Mouse (Mus musculus) small intestine, adult 2 months (tissue): Measurements from ENCODE around the gene Zfp42. TPM values are rescaled to one million over a fixed set of nuclear protein-coding genes. Genes with fewer than 3 reads are reported as not detected.

Experiments
- H3K27ac ChIP-seq: fragments of 200-500 bp; 2 replicates; pipeline ENCODE4 v1.5.1; 2012; ENCODE audit warnings: low read depth, low read length, control low read depth, inconsistent platforms; ENCODE audit not compliant: insufficient read depth
- H3K27me3 ChIP-seq: fragments of 200-500 bp; 2 replicates; pipeline ENCODE4 v1.6.1; 2012; ENCODE audit warnings: mild to moderate bottlenecking, moderate library complexity, low read length, inconsistent platforms; ENCODE audit not compliant: control insufficient read depth, insufficient read depth
- H3K36me3 ChIP-seq: fragments of 200-500 bp; 2 replicates; pipeline ENCODE4 v1.6.1; 2012; ENCODE audit warnings: mild to moderate bottlenecking, low read length, control low read depth, inconsistent platforms; ENCODE audit not compliant: control insufficient read depth, insufficient read depth
- H3K4me1 ChIP-seq: fragments of 200-500 bp; 2 replicates; pipeline ENCODE4 v1.6.1; 2012; ENCODE audit warnings: low read length, inconsistent platforms, mixed read lengths; ENCODE audit not compliant: control insufficient read depth, insufficient read depth, insufficient read length
- H3K4me3 ChIP-seq: fragments of 200-500 bp; 2 replicates; pipeline ENCODE4 v1.5.1; 2012; ENCODE audit warnings: low read depth, mild to moderate bottlenecking, control low read depth, inconsistent platforms, low read length, moderate library complexity
- CTCF ChIP-seq: fragments of 200-500 bp; IDR thresholded peaks from 2 replicates; pipeline ENCODE4 v1.5.1; 2012; ENCODE audit warnings: low read depth, mild to moderate bottlenecking, control low read depth, inconsistent platforms, low read length, moderate library complexity, mixed read lengths; ENCODE audit not compliant: insufficient replicate concordance, insufficient read length; ENCODE audit errors: extremely low read depth
- POLR2A ChIP-seq: fragments of 200-500 bp; IDR thresholded peaks from 2 replicates; pipeline ENCODE4 v1.6.1; 2012; ENCODE audit warnings: low read depth, mild to moderate bottlenecking, control low read depth, inconsistent platforms, low read length, moderate library complexity
- WGBS: fragments of 180-500 bp; shearing (Covaris S2); methylation state at CpG from one replicate; pipeline ENCODE4 v1.1.7; 2018; 5-methylcytosine and 5-hydroxymethylcytosine counted together
- polyA plus RNA-seq: library from polyadenylated mRNA; depleted of rRNA; stranded (reverse); fragments of >200 nt; gene quantifications from 2 replicates; pipeline ENCODE4 v1.2.3, GENCODE M21; 2012; rRNA removed

The Zfp42 gene
- polyA plus RNA-seq, 1 experiment, result not detected

DNA sequence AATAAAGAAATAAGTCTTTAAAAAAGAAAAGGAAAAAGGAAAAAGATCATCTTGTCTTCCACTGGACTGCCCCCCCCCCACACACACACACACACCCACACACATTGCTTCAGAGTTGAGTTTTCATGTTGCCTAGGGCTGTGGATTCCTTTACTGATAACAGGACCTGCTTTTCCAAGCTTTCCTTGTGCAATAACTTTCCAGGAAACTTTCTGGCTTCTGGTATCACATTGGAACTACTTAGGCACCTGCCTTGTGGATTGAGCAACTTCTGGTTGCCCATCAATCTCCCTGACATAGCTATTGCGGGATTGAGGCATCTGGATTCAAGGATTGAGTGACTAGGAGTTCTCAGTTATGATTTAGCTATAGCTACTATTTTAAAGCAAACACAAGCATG is 48.9 kb downstream of the Zfp42 start:
- TF ChIP-seq CTCF, result no peak
- TF ChIP-seq POLR2A, result no peak
- WGBS, result 73% methylated on average over 1 of the region's 1 CpGs
- Histone ChIP-seq H3K4me3 (no peak overlapping the region), H3K27me3 (no peaks in the 10 kb centered on the region), H3K27ac (no peak overlapping the region), H3K36me3 (no peaks in the 10 kb centered on the region), H3K4me1 (no peaks in the 10 kb centered on the region)

DNA sequence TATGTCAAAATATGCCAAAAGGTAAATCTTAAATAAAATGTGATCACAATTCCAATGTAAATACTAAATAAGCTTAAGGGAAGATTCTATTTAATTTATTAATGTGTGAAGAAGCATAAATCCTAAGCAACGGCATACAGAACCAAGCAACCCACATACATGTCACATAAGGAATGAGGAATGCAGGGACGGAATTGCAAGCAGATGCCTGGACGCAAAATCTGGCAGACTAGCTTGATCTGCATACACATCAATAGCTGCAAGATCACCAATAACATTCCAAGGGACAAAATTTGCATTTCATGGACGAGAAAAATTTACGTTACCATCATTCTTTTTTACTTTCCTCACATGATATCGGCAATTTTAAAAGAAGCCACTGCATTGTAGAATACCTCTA is 51.1 kb downstream of the Zfp42 start:
- no peak overlapping the region for H3K27ac ChIP-seq
- no peaks in the 10 kb centered on the region for H3K4me1 ChIP-seq
- 87% methylated on average over 6 of the region's 6 CpGs for WGBS
- no peak for TF ChIP-seq POLR2A
- TF ChIP-seq CTCF, result no peak
- H3K36me3 ChIP-seq, result no peaks in the 10 kb centered on the region
- no peaks in the 10 kb centered on the region for H3K27me3 ChIP-seq
- no peak overlapping the region for H3K4me3 ChIP-seq

DNA sequence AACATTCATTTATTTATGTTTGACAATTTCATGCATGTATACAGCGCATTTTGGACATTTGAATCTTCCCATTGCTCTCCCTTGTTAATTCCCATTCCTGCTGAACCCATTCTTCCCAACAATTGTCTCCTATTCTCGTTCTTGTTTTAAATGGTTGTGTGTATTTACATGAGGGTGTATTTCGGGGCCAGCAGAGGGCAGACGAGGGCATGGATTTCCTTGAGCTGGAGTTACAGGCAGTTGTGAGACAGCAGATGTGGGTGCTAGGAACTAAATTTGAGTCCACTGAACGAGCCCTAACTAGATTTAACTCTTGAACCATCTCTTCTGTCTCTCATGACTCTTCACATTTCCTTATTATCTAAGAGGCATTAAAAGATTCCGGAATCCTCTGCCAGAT is 55.1 kb downstream of the Zfp42 start:
- no peak overlapping the region for H3K27ac ChIP-seq
- no peak overlapping the region for H3K4me3 ChIP-seq
- H3K27me3 ChIP-seq, result no peaks in the 10 kb centered on the region
- TF ChIP-seq CTCF (no peak), POLR2A (no peak)
- H3K4me1 ChIP-seq, result no peaks in the 10 kb centered on the region
- no peaks in the 10 kb centered on the region for H3K36me3 ChIP-seq
- WGBS, result 74% methylated on average over 6 of the region's 6 CpGs

DNA sequence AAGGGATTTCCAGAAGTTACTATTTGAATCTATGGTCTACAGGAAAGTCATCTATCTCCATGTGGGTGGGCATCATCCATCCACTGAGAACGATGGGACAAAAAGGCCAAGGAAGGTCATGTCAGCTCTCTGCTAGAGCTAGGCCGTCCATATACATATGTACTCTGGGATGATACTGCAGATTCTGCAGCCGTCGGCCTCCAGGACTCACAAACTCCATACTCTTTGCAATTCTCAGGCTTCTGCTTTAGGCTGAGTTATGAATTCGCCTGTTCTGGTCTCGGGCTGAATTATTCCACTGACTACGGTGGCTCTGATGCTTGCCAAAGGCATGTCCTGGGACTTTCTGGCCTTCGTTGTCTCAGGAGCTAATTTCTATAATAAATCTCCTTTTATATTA is 58.1 kb downstream of the Zfp42 start:
- Histone ChIP-seq H3K27me3 (no peaks in the 10 kb centered on the region), H3K4me1 (no peaks in the 10 kb centered on the region), H3K27ac (no peak overlapping the region), H3K4me3 (no peak overlapping the region), H3K36me3 (no peaks in the 10 kb centered on the region)
- TF ChIP-seq POLR2A (no peak), CTCF (no peak)
- 85% methylated on average over 8 of the region's 8 CpGs for WGBS

Other genes starting within 250 kb of the Zfp42 start
- not detected in 2 replicates for gene Triml1, start 165.5 kb downstream of the Zfp42 start, polyA plus RNA-seq
- gene Triml2, start 126.4 kb downstream of the Zfp42 start, polyA plus RNA-seq, result not detected in 2 replicates
- not detected in 2 replicates for gene Adam26b, start 221.1 kb upstream of the Zfp42 start, polyA plus RNA-seq